ENCODE assay signal across 10 mouse cellular contexts in the genomic region with DNA sequence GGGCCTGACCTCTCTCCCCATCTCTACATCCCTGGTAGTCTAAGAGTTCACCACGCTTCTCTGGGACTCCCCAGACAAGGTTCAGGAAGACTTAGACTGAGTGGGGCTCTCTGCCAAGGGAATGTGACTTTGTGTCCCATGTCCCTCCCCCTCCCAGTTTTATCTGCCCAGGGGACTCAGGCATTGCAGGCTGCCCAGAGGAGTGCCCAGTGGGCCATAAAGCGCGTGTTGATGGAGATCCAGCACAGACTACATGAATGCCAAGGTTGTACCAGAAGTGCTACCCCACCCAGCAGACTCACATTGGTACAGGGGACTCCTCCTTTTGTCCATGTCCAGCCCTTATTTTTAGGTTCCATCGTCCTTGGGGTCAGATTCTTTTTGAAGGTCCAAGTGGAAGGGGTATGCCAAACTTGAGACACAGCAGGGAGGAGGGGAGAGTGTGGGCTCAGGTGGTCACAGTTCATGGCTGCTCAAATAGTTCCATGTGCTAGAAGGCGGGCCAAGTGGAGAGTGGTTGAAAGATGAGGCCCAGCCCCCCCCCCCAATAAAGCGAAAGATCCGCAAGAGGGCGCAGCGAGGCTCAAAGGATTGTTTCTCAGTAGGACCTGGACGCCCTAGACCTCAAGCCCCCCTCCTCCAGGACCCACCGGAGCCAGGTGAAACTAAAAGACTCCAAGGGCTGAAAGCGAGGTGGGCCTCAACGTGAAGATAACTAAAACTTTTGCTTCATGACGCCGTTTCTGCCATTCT. TPM values are rescaled to one million over a fixed set of nuclear protein-coding genes. Genes with fewer than 3 reads are reported as not detected.
A peak's percentile ranks its signal among the peaks of the same experiment; 100 is the strongest.
DNase-seq lines count a peak whose midpoint lies in the region; ATAC-seq lines count a peak whose summit lies in the region.
"Had no signal": no experiment of that assay in that cellular context is flagged by ENCODE, and none has a peak within 500 bp of the region (broad histone marks: within the 10 kb centered on the region; RNA-seq: fewer than 3 reads in every experiment).

No protein-coding gene starts in this region.

- no peaks in the 10 kb centered on the region for H3K9me3 ChIP-seq in heart, embryonic 14.5 days (ENCODE audit: control insufficient read depth, low read length)
- no peaks in the 10 kb centered on the region for H3K9me3 ChIP-seq in limb, embryonic 13.5 days

- no peak overlapping the region for H3K27ac ChIP-seq in heart, embryonic 14.5 days (replicated peaks in 1 of 2; ENCODE audit: control insufficient read depth in 1 of 2, insufficient read depth in 1 of 2, low read depth in 2 of 2, low read length in 2 of 2)
- no peak overlapping the region for H3K27ac ChIP-seq in limb, embryonic 13.5 days

- no peak for DNase-seq in heart, adult 18-20 months
- peak; percentile 47 for DNase-seq in thymus, postnatal 4 days
- no peak for DNase-seq in thymus, postnatal 10 days (ENCODE audit: low spot score in 2 of 2)
- no peak for DNase-seq in spleen, postnatal 36 days (ENCODE audit: low spot score in 2 of 2)
- no peak for DNase-seq in cerebellum, postnatal 25 days

- WGBS in heart, embryonic 14.5 days, result 28% methylated on average over 15 of the region's 15 CpGs
- 31% methylated on average over 15 of the region's 15 CpGs for WGBS in limb, embryonic 13.5 days

- peaks cover 88% of the 10 kb centered on the region for H3K27me3 ChIP-seq in heart, embryonic 14.5 days (ENCODE audit: control insufficient read depth, insufficient read depth, low read length)
- peaks cover 90% of the 10 kb centered on the region for H3K27me3 ChIP-seq in limb, embryonic 13.5 days

- H3K4me2 ChIP-seq in heart, embryonic 14.5 days (ENCODE audit: low read length), result peak overlapping the region; percentile 8
- peak overlapping the region; percentile 35 for H3K4me2 ChIP-seq in limb, embryonic 13.5 days (replicated peaks)

- H3K36me3 ChIP-seq in heart, embryonic 14.5 days (ENCODE audit: control insufficient read depth, insufficient read depth, low read length), result no peaks in the 10 kb centered on the region
- H3K36me3 ChIP-seq in limb, embryonic 13.5 days, result no peaks in the 10 kb centered on the region

- H3K4me3 ChIP-seq in heart, embryonic 14.5 days (ENCODE audit: control insufficient read depth in 1 of 2, insufficient read depth in 1 of 2, low read depth in 1 of 2, low read length in 2 of 2), result no peak overlapping the region
- no peak overlapping the region for H3K4me3 ChIP-seq in limb, embryonic 13.5 days

- no peak for ATAC-seq in heart, embryonic 14.5 days (ENCODE audit: insufficient number of reproducible peaks, insufficient read depth, low FRiP score, low read depth)
- ATAC-seq in limb, embryonic 13.5 days (ENCODE audit: low FRiP score, low read depth), result no peak
- no peak for ATAC-seq in erythroid progenitor cell, adult 5-6 weeks (replicated peaks; ENCODE audit: low FRiP score, poor library complexity, severe bottlenecking)

- H3K4me1 ChIP-seq in heart, embryonic 14.5 days (ENCODE audit: control insufficient read depth in 2 of 2, insufficient read depth in 2 of 2, low read length in 2 of 2), result peaks cover 3 to 7% of the 10 kb centered on the region in 2 experiments; a peak in 2 of 4 replicates
- peaks cover 14% of the 10 kb centered on the region for H3K4me1 ChIP-seq in limb, embryonic 13.5 days

- H3K9ac ChIP-seq in heart, embryonic 14.5 days (ENCODE audit: low read length), result no peak overlapping the region
- H3K9ac ChIP-seq in limb, embryonic 13.5 days, result no peak overlapping the region

RNA-seq across cellular contexts. Expression of gene Prss56, which starts 1.1 kb away (rescaled TPM):
- polyA plus RNA-seq in heart, embryonic 14.5 days (2014; fragmentation: Nextera tagmentation; extraction: Ambion mirVana), result 0.09 TPM in 1 of 2 replicates, not detected in the other
- total RNA-seq in heart, adult 18-20 months (2021), result not detected
- polyA plus RNA-seq in limb, embryonic 13.5 days (2015; fragmentation: Nextera tagmentation; extraction: Ambion mirVana), result 0.19 TPM in 1 of 2 replicates, not detected in the other
- total RNA-seq in erythroid progenitor cell, adult 5-6 weeks (2015; ENCODE audit: low replicate concordance), result not detected in 2 replicates
- total RNA-seq in erythroid progenitor cell, adult 5-6 weeks (2017; ENCODE audit: low replicate concordance), result not detected in 2 replicates
- total RNA-seq: heart, postnatal 10 days; liver, adult 2 months had no signal
- polyA plus RNA-seq: liver, adult 2 months had no signal

RNA-seq across cellular contexts. Expression of gene Chrnd, which starts 6.2 kb away (rescaled TPM):
- polyA plus RNA-seq in heart, embryonic 14.5 days (2014; fragmentation: Nextera tagmentation; extraction: Ambion mirVana), result 0.08 TPM in 1 of 2 replicates, not detected in the other
- not detected for total RNA-seq in heart, adult 18-20 months (2021)
- 4.5 and 4.8 TPM in 2 replicates for polyA plus RNA-seq in limb, embryonic 13.5 days (2015; fragmentation: Nextera tagmentation; extraction: Ambion mirVana)
- total RNA-seq in erythroid progenitor cell, adult 5-6 weeks (2015; ENCODE audit: low replicate concordance), result not detected in 2 replicates
- total RNA-seq in erythroid progenitor cell, adult 5-6 weeks (2017; ENCODE audit: low replicate concordance), result not detected in 2 replicates
- total RNA-seq: heart, postnatal 10 days; liver, adult 2 months had no signal
- polyA plus RNA-seq: liver, adult 2 months had no signal

RNA-seq across cellular contexts. Expression of gene Chrng, which starts 20.3 kb away (rescaled TPM):
- 1.5 and 1.6 TPM in 2 replicates for polyA plus RNA-seq in heart, embryonic 14.5 days (2014; fragmentation: Nextera tagmentation; extraction: Ambion mirVana)
- not detected for total RNA-seq in heart, adult 18-20 months (2021)
- polyA plus RNA-seq in limb, embryonic 13.5 days (2015; fragmentation: Nextera tagmentation; extraction: Ambion mirVana), result 18.2 and 20.8 TPM in 2 replicates
- not detected in 2 replicates for total RNA-seq in erythroid progenitor cell, adult 5-6 weeks (2015; ENCODE audit: low replicate concordance)
- total RNA-seq in erythroid progenitor cell, adult 5-6 weeks (2017; ENCODE audit: low replicate concordance), result not detected in 2 replicates
- total RNA-seq: heart, postnatal 10 days; liver, adult 2 months had no signal
- polyA plus RNA-seq: liver, adult 2 months had no signal

RNA-seq across cellular contexts. Expression of gene Ecel1, which starts 27.9 kb away (rescaled TPM):
- 0.08 and 1.7 TPM in 2 replicates for polyA plus RNA-seq in heart, embryonic 14.5 days (2014; fragmentation: Nextera tagmentation; extraction: Ambion mirVana)
- not detected for total RNA-seq in heart, adult 18-20 months (2021)
- 0.69 and 1.1 TPM in 2 replicates for polyA plus RNA-seq in limb, embryonic 13.5 days (2015; fragmentation: Nextera tagmentation; extraction: Ambion mirVana)
- not detected in 2 replicates for total RNA-seq in erythroid progenitor cell, adult 5-6 weeks (2015; ENCODE audit: low replicate concordance)
- not detected in 2 replicates for total RNA-seq in erythroid progenitor cell, adult 5-6 weeks (2017; ENCODE audit: low replicate concordance)
- total RNA-seq: heart, postnatal 10 days; liver, adult 2 months had no signal
- polyA plus RNA-seq: liver, adult 2 months had no signal

RNA-seq across cellular contexts. Expression of gene Eif4e2, which starts 29.5 kb away (rescaled TPM):
- 101 TPM in 2 replicates for polyA plus RNA-seq in heart, embryonic 14.5 days (2014; fragmentation: Nextera tagmentation; extraction: Ambion mirVana)
- total RNA-seq in heart, adult 18-20 months (2021), result 10 to 100 TPM; 50.2 to 51.8 TPM
- 178 and 181 TPM in 2 replicates for polyA plus RNA-seq in limb, embryonic 13.5 days (2015; fragmentation: Nextera tagmentation; extraction: Ambion mirVana)
- 37.8 and 49.9 TPM in 2 replicates for total RNA-seq in erythroid progenitor cell, adult 5-6 weeks (2015; ENCODE audit: low replicate concordance)
- 22.8 and 29.3 TPM in 2 replicates for total RNA-seq in erythroid progenitor cell, adult 5-6 weeks (2017; ENCODE audit: low replicate concordance)
